Mouse (Mus musculus) cerebellum, adult 2 months (tissue): Measurements from ENCODE around the gene Tubd1. TPM values are rescaled to one million over a fixed set of nuclear protein-coding genes. Genes with fewer than 3 reads are reported as not detected.

Source experiments
- DNase-seq, 2 experiments: peaks; one replicate each; pipeline ENCODE4 v3.0.0; 2021
- H3K27ac ChIP-seq: fragments of 200-500 bp; 2 replicates; pipeline ENCODE4 v1.5.1; 2012; ENCODE audit warnings: low read length, control low read depth, inconsistent platforms; ENCODE audit not compliant: insufficient read depth
- H3K27me3 ChIP-seq: fragments of 200-500 bp; 2 replicates; pipeline ENCODE4 v1.6.1; 2012; ENCODE audit warnings: inconsistent platforms, mild to moderate bottlenecking, low read length, moderate library complexity; ENCODE audit not compliant: control insufficient read depth, insufficient read depth
- H3K4me1 ChIP-seq: fragments of 200-500 bp; 2 replicates; pipeline ENCODE4 v1.6.1; 2011; ENCODE audit warnings: low read length; ENCODE audit not compliant: control insufficient read depth, insufficient read depth
- H3K4me3 ChIP-seq: fragments of 200-500 bp; replicated peaks from 2 replicates; pipeline ENCODE3; 2011; ENCODE audit warnings: mild to moderate bottlenecking, low read depth, low read length, control low read depth; ENCODE audit not compliant: insufficient read depth
- CTCF ChIP-seq: fragments of 200-500 bp; IDR thresholded peaks from 2 replicates; pipeline ENCODE4 v1.5.1; 2011; ENCODE audit warnings: low read depth, mild to moderate bottlenecking, control low read depth, low read length, moderate library complexity, borderline replicate concordance; ENCODE audit not compliant: insufficient read depth
- POLR2A ChIP-seq: fragments of 200-500 bp; IDR thresholded peaks from 2 replicates; pipeline ENCODE4 v1.6.1; 2011; ENCODE audit warnings: low read length, control low read depth, borderline replicate concordance; ENCODE audit not compliant: insufficient read depth
- WGBS: fragments of 180-500 bp; shearing (Covaris S2); methylation state at CpG from one replicate; pipeline ENCODE4 v1.1.7; 2018; 5-methylcytosine and 5-hydroxymethylcytosine counted together
- polyA plus RNA-seq: library from polyadenylated mRNA; depleted of rRNA; stranded (reverse); fragments of >200 nt; gene quantifications from 2 replicates; pipeline ENCODE4 v1.2.3, GENCODE M21; 2012

Gene Tubd1
- polyA plus RNA-seq, 1 experiment, result 4.0 TPM

DNA sequence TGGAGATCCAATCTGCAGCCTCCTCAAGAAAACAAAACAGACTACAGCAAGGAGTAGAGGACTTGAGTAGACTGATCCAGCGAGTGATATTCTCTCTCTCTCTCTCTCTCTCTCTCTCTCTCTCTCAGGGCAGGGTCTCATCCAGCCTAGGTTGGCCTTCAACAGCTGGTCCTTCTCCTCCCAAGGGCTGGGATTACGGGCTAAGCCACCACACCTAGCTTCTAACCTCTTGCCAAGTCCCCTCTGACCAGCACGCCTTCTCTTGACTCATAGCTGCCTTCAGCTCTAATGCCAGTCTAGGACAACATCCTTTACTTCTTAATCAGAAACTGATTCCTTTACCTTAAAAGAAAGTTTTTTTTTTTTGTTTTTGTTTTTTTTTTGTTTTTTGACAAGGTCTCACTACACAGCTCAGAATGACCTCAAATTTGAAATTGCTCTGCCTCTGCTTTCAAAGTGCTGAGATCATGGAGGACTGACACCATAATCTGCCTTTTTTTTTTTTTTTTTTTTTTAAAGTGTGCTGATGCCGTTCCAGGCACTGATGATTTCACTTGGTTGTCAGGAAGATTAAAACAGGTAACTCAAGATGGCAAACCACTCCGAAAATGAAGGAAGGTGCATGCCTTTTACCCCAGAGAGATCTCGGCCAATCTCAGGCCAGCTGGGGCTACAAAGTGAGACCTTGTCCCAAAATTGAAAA, 33.5 kb downstream of the Tubd1 start:
- no peak overlapping the region for H3K27ac ChIP-seq
- no peaks in the 10 kb centered on the region for H3K27me3 ChIP-seq
- TF ChIP-seq POLR2A, result no peak
- no peak for TF ChIP-seq CTCF
- H3K4me3 ChIP-seq, result no peak overlapping the region
- no peaks in the 10 kb centered on the region for H3K4me1 ChIP-seq
- DNase-seq, result no peak
- WGBS, result 69% methylated on average over 6 of the region's 6 CpGs

DNA sequence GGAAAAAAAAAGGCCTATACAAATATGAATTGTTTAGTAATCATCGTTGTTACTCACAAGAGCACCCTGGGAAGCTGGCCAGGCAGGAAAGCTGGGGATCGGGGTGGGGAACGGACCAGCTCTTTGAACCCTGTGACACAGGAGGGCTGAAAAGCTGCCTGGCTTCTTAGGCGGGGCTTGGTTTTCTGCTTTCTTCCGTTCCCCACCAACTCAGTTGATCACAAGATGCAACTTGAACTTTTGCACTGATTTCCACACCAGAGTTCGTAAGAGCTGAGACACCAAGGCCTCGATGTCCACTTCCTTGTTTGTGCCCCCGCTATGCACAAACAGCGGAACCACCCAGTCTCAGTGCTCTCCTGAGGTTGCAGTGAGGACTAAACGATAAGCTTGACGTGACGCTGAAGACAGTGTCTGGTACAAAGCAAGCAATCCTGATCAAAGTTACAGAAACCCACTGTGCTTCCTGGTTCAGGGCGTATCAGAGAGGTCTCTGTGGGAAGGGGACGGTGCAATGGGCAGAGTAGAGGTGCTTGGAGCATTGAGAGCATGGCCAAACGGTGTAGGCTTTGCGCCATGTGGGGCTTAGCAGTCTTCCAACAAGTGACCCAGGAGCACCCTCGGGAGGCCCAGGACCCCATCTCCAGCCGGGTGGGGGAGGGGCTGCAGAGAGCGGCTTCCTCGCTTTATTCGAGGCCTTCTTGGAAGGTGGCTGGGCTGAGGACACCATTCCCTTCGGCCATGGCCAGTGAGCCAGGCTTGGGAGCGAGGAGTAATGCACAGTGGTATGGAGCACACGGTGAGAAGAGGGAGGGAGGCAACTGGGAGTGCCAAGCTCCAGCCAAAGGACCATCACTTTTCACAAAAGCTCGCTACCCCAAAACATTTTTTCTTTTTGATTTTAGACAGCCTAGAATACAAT, 34.3 kb downstream of the Tubd1 start:
- no peak for DNase-seq
- Histone ChIP-seq H3K4me1 (no peaks in the 10 kb centered on the region; the same call in 1 of the 2 replicates), H3K27me3 (no peaks in the 10 kb centered on the region), H3K27ac (peak overlapping the region; percentile 4; the same call in 1 of the 2 replicates), H3K4me3 (no peak overlapping the region)
- WGBS, result 76% methylated on average over 25 of the region's 25 CpGs
- no peak for TF ChIP-seq POLR2A
- no peak for TF ChIP-seq CTCF

DNA sequence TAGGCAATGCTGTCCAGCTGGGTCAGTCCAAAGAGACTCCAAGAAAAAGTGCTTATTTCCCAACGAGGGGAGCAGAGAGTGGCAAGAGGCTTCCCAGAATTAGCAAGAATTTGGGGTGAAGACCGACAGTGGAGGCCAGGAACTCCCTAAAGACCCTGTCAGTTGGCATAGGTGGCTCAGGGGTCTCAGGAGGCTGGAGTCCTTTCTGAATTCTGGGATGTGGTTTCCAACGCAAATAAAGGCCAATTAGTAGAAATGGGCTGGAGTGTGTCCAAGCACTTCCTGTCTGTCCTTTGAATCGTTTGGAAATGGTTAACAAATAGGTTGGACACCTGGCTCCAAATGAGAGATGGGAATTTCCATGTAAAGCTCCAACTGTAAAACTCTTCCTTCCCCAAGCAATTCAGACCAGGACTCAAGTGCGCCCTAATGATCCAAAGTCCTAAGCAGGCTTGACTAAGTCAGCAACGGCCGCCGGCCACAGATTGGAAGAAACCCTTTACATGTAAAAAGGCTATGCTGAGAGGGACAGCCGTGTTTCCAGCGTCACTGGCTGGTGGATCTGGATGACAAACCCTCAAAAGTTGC, 35.0 kb downstream of the Tubd1 start:
- DNase-seq, result no peak
- no peak for TF ChIP-seq CTCF
- no peak for TF ChIP-seq POLR2A
- Histone ChIP-seq H3K4me1 (no peaks in the 10 kb centered on the region; the same call in 1 of the 2 replicates), H3K27ac (no peak overlapping the region), H3K4me3 (no peak overlapping the region), H3K27me3 (no peaks in the 10 kb centered on the region)
- WGBS, result 72% methylated on average over 10 of the region's 10 CpGs

DNA sequence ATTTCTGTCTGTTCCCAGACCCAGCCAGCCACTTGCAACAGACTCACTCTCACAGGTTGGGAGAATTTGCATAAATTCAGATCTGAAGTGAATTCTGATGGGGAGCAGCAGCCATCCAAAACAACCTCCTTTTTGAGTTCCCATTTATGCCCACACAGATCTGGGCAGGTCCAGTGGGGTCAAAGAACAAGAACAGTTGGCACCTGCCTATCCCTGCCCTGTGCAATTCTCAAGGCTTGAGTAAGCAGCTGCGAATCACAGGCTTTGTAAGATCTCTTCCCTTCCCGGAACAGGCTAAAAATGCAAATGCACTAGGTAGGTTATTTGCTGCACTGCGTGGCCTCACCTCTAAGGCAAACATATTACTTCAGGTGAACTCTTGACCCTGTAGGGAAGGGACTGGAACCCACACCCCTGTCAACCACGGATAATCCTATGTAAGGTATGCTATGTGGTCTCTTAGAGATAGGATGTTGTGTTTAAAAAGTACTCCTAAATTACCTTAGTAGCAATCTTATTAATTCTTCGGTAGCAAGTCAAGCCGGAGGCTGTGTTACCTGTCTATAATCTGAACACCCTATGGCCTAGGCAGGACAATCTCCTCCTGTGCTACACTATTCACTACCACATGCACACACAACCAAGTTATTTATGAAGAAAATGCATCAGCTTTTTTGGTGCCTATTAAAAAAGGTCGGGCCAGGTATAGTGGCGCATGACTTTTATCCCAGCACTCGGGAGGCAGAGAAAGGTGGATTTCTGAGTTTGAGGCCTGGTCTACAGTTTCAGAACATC, 35.7 kb downstream of the Tubd1 start:
- Histone ChIP-seq H3K27me3 (no peaks in the 10 kb centered on the region), H3K4me3 (no peak overlapping the region), H3K27ac (no peak overlapping the region), H3K4me1 (no peaks in the 10 kb centered on the region; the same call in 1 of the 2 replicates)
- TF ChIP-seq CTCF, result no peak
- no peak for TF ChIP-seq POLR2A
- no peak for DNase-seq
- 87% methylated on average over 9 of the region's 9 CpGs for WGBS

DNA sequence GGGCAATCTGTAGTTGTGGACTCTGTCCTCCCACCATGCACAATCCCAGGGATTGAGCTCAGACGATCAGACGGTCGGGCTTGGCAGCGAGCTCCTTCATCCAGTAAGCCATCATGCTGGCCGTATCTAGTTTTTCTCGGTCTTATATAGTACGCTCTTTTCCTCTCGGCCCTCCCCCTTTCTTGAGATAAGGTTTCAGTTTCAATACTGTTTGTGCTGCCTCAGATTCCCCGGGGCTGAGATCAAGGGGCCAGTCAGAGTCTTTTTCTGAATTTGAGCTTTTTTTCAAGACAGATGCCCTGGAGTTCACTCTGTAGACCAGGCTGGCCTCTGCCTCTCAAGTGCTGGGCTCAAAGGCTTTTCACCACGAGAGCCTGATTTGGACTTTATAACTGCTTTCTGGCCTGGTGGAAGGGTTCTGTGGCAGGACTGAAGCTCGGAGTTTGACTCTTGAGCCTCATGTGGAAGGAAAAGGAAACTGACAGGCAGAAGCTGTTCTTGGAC, 36.5 kb downstream of the Tubd1 start:
- 76% methylated on average over 11 of the region's 11 CpGs for WGBS
- DNase-seq, result no peak
- no peak for TF ChIP-seq POLR2A
- TF ChIP-seq CTCF, result no peak
- Histone ChIP-seq H3K27me3 (no peaks in the 10 kb centered on the region), H3K4me1 (no peaks in the 10 kb centered on the region; the same call in 1 of the 2 replicates), H3K4me3 (no peak overlapping the region), H3K27ac (no peak overlapping the region)

DNA sequence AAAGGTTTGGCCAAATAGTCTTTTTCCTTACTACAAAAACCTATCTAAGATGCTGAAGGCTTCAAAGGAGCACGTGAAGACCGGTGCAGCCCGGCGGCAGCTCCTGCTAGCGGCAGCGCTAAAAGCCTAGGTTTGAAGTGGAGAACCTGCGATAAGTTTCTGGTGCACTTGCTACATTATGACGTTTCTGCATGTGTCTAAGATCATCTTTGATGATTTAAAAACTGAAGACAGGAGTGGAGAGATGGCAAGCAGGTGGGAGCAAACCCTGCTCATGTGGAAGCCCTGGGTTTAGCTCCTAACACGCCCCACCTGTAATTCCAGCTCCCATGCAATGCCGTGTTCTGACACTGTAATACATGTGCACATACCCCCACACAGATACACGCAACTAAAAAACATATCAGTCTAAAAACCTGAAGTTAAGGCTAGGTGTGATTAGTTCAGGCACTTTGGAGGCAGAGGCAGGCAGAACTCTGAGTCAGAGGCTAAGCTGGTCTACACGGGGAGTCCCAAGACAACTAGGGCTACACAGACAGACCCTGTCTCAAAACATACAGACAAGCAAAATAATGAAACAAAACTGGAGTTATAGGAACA, 37.3 kb downstream of the Tubd1 start:
- 94% methylated on average over 12 of the region's 12 CpGs for WGBS
- DNase-seq, result no peak
- no peaks in the 10 kb centered on the region; the same call in 1 of the 2 replicates for H3K4me1 ChIP-seq
- H3K27me3 ChIP-seq, result no peaks in the 10 kb centered on the region
- H3K27ac ChIP-seq, result no peak overlapping the region
- TF ChIP-seq POLR2A (no peak), CTCF (no peak)
- no peak overlapping the region for H3K4me3 ChIP-seq

DNA sequence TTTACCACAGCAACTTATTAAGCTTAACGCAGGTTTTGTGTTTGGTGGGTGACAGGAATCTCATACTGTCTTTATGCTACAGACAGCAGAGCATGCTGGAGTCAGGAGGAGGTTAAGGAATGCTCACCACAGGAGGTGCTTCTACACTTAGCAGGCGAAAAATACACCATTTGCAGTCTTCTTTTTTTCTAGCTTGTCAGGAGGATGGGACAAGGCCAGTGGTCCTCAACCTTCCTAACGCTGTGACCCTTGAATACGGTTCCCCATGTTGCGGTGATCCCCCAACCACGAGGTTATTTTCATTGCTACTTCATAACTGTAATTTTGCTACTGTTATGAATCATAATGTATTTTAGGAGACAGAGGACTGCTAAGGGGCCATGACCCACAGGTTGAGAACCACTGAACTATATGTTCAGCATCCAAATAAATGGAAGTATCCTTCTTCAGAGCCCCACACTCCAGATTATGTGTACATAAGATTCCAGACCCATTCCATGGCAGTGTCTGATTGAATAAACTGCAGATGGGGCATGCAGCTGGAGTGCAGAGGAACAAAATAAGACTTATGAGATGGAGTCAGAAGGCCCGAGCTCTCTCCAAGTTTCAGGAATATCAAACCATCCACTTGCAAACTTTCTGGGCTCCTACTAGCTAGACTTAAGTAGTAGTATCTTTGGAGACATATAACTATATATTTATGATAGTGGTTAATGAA, 37.9 kb downstream of the Tubd1 start:
- TF ChIP-seq CTCF, result no peak
- TF ChIP-seq POLR2A, result no peak
- H3K4me3 ChIP-seq, result no peak overlapping the region
- WGBS, result 85% methylated on average over 7 of the region's 7 CpGs
- H3K27ac ChIP-seq, result no peak overlapping the region
- H3K27me3 ChIP-seq, result no peaks in the 10 kb centered on the region
- no peak for DNase-seq
- H3K4me1 ChIP-seq, result no peaks in the 10 kb centered on the region; the same call in 1 of the 2 replicates
